Mouse (Mus musculus) erythroblast, embryonic 14.5 days (primary cell): ENCODE data around the gene Tmem199.

Source experiments
- GATA1 ChIP-seq: IDR thresholded peaks from 2 replicates; pipeline ENCODE4 v1.6.1; 2012; ENCODE audit warnings: low read length, inconsistent platforms, mixed read lengths
- TAL1 ChIP-seq: IDR thresholded peaks from 3 replicates; pipeline ENCODE4 v1.6.1; 2012; ENCODE audit warnings: low read length, inconsistent platforms, mixed read lengths

- TF ChIP-seq TAL1 = no peak
- no peak for TF ChIP-seq GATA1
Observed at GRCm38 (mm10) chr11:78522481-78522997, 10.6 kb upstream of the Tmem199 start.
